Mouse (Mus musculus): ENCODE data around the gene Slc16a12.

The Slc16a12 gene

GRCm38 (mm10) chr19:34726254-34726962 is 20.7 kb downstream of the Slc16a12 start:
- no peak for DNase-seq

GRCm38 (mm10) chr19:34725418-34725817 is 21.7 kb downstream of the Slc16a12 start:
- no peak for DNase-seq

GRCm38 (mm10) chr19:34724598-34724997 is 22.5 kb downstream of the Slc16a12 start:
- no peak for DNase-seq

- no peak for DNase-seq
Measured at GRCm38 (mm10) chr19:34722541-34722940, 24.5 kb downstream of the Slc16a12 start.

- DNase-seq, result no peak
Measured at GRCm38 (mm10) chr19:34720130-34720529, 27.0 kb downstream of the Slc16a12 start.

GRCm38 (mm10) chr19:34718963-34719362 is 28.1 kb downstream of the Slc16a12 start:
- no peak for DNase-seq

- no peak for DNase-seq
Measured at GRCm38 (mm10) chr19:34718478-34718877, 28.6 kb downstream of the Slc16a12 start.

GRCm38 (mm10) chr19:34715895-34716294 is 31.2 kb downstream of the Slc16a12 start:
- DNase-seq, result no peak

- DNase-seq, result no peak
Measured at GRCm38 (mm10) chr19:34714250-34714666, 32.8 kb downstream of the Slc16a12 start.

- DNase-seq, result peak; percentile 16 to 36
Measured at GRCm38 (mm10) chr19:34712050-34712449, 35.0 kb downstream of the Slc16a12 start.

- no peak for DNase-seq
Measured at GRCm38 (mm10) chr19:34708221-34708620, 38.9 kb downstream of the Slc16a12 start.

- no peak for DNase-seq
Measured at GRCm38 (mm10) chr19:34707571-34707970, 39.5 kb downstream of the Slc16a12 start.

GRCm38 (mm10) chr19:34706261-34706660 is 40.8 kb downstream of the Slc16a12 start:
- peak; percentile 73 to 82 for DNase-seq

- DNase-seq, result no peak
Measured at GRCm38 (mm10) chr19:34705141-34705540, 41.9 kb downstream of the Slc16a12 start.

GRCm38 (mm10) chr19:34699300-34699699 is 47.8 kb downstream of the Slc16a12 start:
- DNase-seq, result no peak

- no peak for DNase-seq
Measured at GRCm38 (mm10) chr19:34698852-34699251, 48.2 kb downstream of the Slc16a12 start.

GRCm38 (mm10) chr19:34698432-34698831 is 48.7 kb downstream of the Slc16a12 start:
- no peak for DNase-seq

GRCm38 (mm10) chr19:34697461-34697860 is 49.6 kb downstream of the Slc16a12 start:
- DNase-seq, result no peak

GRCm38 (mm10) chr19:34696352-34696986 is 50.6 kb downstream of the Slc16a12 start:
- peak; percentile 17 to 55 for DNase-seq

- no peak for DNase-seq
Measured at GRCm38 (mm10) chr19:34691402-34691801, 55.7 kb downstream of the Slc16a12 start.

- no peak for DNase-seq
Measured at GRCm38 (mm10) chr19:34685530-34685929, 61.6 kb downstream of the Slc16a12 start.

GRCm38 (mm10) chr19:34684857-34685256 is 62.2 kb downstream of the Slc16a12 start:
- DNase-seq, result peak; percentile 42 to 54

- no peak for DNase-seq
Measured at GRCm38 (mm10) chr19:34678428-34678827, 68.7 kb downstream of the Slc16a12 start.

- DNase-seq, result peak; percentile 58 to 70
Measured at GRCm38 (mm10) chr19:34673476-34673875, 73.6 kb downstream of the Slc16a12 start.

All from lung, adult 18-20 months (tissue).